Comparison of ENCODE assay signal across 8 mouse cellular contexts in genomic region chr3:136007846-136008245, GRCm38 (mm10).
DNase-seq lines count a peak whose midpoint lies in the region; ATAC-seq and TF ChIP-seq lines count a peak whose summit lies in the region.

No protein-coding gene starts in this region.

- 15% methylated on average over 9 of the region's 9 CpGs for WGBS in hindbrain, postnatal 0 days
- 43% methylated on average over 9 of the region's 9 CpGs for WGBS in limb, embryonic 12.5 days
- WGBS in stomach, embryonic 14.5 days: 10% methylated on average over 9 of the region's 9 CpGs

- H3K27me3 ChIP-seq in hindbrain, postnatal 0 days (ENCODE audit: insufficient read depth, low read length): no peaks in the 10 kb centered on the region
- H3K27me3 ChIP-seq in limb, embryonic 12.5 days: no peaks in the 10 kb centered on the region
- H3K27me3 ChIP-seq in stomach, embryonic 14.5 days (ENCODE audit: control insufficient read depth, insufficient read depth, low read length): no peaks in the 10 kb centered on the region

- peak; percentile 39 for TF ChIP-seq CTCF in hindbrain, postnatal 0 days (IDR thresholded peaks at IDR 0.05; ENCODE audit: low read depth)

- peak; percentile 88 for ATAC-seq in cerebellum, adult (ENCODE audit: insufficient number of reproducible peaks, low FRiP score, low TSS enrichment)
- ATAC-seq in frontal cortex, adult (ENCODE audit: low TSS enrichment): peak; percentile 93
- peak; percentile 91 for ATAC-seq in hindbrain, postnatal 0 days
- no peak for ATAC-seq in limb, embryonic 12.5 days (ENCODE audit: insufficient number of reproducible peaks, insufficient read depth, low FRiP score, low TSS enrichment, low read depth)
- peak; percentile 84; the same call in 1 of the 2 replicates for ATAC-seq in stomach, embryonic 14.5 days (ENCODE audit: insufficient number of reproducible peaks, insufficient read depth, low FRiP score, low read depth)

- no peak overlapping the region for H3K9ac ChIP-seq in hindbrain, postnatal 0 days (replicated peaks; ENCODE audit: low read length)
- no peak overlapping the region for H3K9ac ChIP-seq in limb, embryonic 12.5 days (replicated peaks)
- H3K9ac ChIP-seq in stomach, embryonic 14.5 days (replicated peaks; ENCODE audit: low read depth, low read length): no peak overlapping the region

- peak overlapping the region; percentile 14; the same call in 1 of the 2 replicates for H3K4me3 ChIP-seq in hindbrain, postnatal 0 days (ENCODE audit: low read length)
- H3K4me3 ChIP-seq in limb, embryonic 12.5 days (replicated peaks): no peak overlapping the region
- no peak overlapping the region for H3K4me3 ChIP-seq in stomach, embryonic 14.5 days (ENCODE audit: low read depth, low read length)

- H3K4me1 ChIP-seq in hindbrain, postnatal 0 days (ENCODE audit: insufficient read depth, low read length): no peaks in the 10 kb centered on the region
- H3K4me1 ChIP-seq in limb, embryonic 12.5 days (replicated peaks): peaks cover 7% of the 10 kb centered on the region; the same call in 1 of the 2 replicates
- peaks cover 12% of the 10 kb centered on the region for H3K4me1 ChIP-seq in stomach, embryonic 14.5 days (ENCODE audit: control insufficient read depth, insufficient read depth, low read length)

- no peaks in the 10 kb centered on the region for H3K36me3 ChIP-seq in hindbrain, postnatal 0 days (ENCODE audit: insufficient read depth, low read length)
- H3K36me3 ChIP-seq in limb, embryonic 12.5 days: no peaks in the 10 kb centered on the region
- no peaks in the 10 kb centered on the region for H3K36me3 ChIP-seq in stomach, embryonic 14.5 days (ENCODE audit: control insufficient read depth, insufficient read depth, low read length)

- peak overlapping the region; percentile 44 for H3K4me2 ChIP-seq in hindbrain, postnatal 0 days (ENCODE audit: low read depth, low read length)
- H3K4me2 ChIP-seq in limb, embryonic 12.5 days: peak overlapping the region; percentile 18; the same call in 1 of the 2 replicates
- peak overlapping the region; percentile 22; the same call in 1 of the 2 replicates for H3K4me2 ChIP-seq in stomach, embryonic 14.5 days (replicated peaks; ENCODE audit: low read depth, low read length)

- intact Hi-C loops in gastrocnemius, postnatal 14 days (cut with DNase I; ENCODE audit: low total_unique reads): no loop called here

- DNase-seq in gastrocnemius, postnatal 10 days: peak; percentile 5
- no peak for DNase-seq in gastrocnemius, postnatal 14 days
- DNase-seq in hindbrain, postnatal 0 days (ENCODE audit: low spot score): peak; percentile 82
- DNase-seq in spleen, postnatal 36 days (ENCODE audit: low spot score in 2 of 2): no peak

- peak overlapping the region; percentile 46 for H3K27ac ChIP-seq in hindbrain, postnatal 0 days
- no peak overlapping the region for H3K27ac ChIP-seq in limb, embryonic 12.5 days
- no peak overlapping the region for H3K27ac ChIP-seq in stomach, embryonic 14.5 days (ENCODE audit: low read length)

- H3K9me3 ChIP-seq in hindbrain, postnatal 0 days (ENCODE audit: low read length): no peaks in the 10 kb centered on the region
- H3K9me3 ChIP-seq in limb, embryonic 12.5 days: no peaks in the 10 kb centered on the region
- no peaks in the 10 kb centered on the region for H3K9me3 ChIP-seq in stomach, embryonic 14.5 days (ENCODE audit: control insufficient read depth, low read depth, low read length)

Comparison
In these comparisons a context has a peak if more than half of its experiments do, and no peak if none do; other contexts are left out.
1. DNase-seq: peak in gastrocnemius, postnatal 10 days (single experiment) and hindbrain, postnatal 0 days (single experiment); none in gastrocnemius, postnatal 14 days (single experiment) and spleen, postnatal 36 days (0 of 2).
2. Peak in every context shown above with its lines, with median percentiles within 50 percentile points of each other: H3K4me2 ChIP-seq.